Mouse (Mus musculus) myocyte (in vitro differentiated cells): ENCODE measurements around the gene Lrif1.

Experiments used
- CEBPB ChIP-seq: IDR thresholded peaks from 2 replicates; pipeline ENCODE4 v1.6.1; 2011; ENCODE audit warnings: mild to moderate bottlenecking, moderate library complexity; ENCODE audit not compliant: poor library complexity, insufficient read depth, severe bottlenecking
- E2F4 ChIP-seq: IDR thresholded peaks from one replicate; pipeline ENCODE4 v1.6.1; 2011; ENCODE audit warnings: mild to moderate bottlenecking, control low read depth, moderate library complexity; ENCODE audit not compliant: insufficient read depth
- MAX ChIP-seq: IDR thresholded peaks from one replicate; pipeline ENCODE4 v1.6.1; 2011; ENCODE audit warnings: low read depth, mild to moderate bottlenecking, control low read depth
- MYOD1 ChIP-seq, 3 experiments: IDR thresholded peaks; one replicate each; pipeline ENCODE4 v1.6.1; 2011; ENCODE audit warnings: control low read depth in 2 of 3, low read depth in 2 of 3, mild to moderate bottlenecking in 2 of 3, moderate library complexity in 1 of 3; ENCODE audit not compliant: insufficient read length in 2 of 3, control insufficient read depth in 1 of 3
- MYOG ChIP-seq, 3 experiments: IDR thresholded peaks; one replicate each; pipeline ENCODE4 v1.6.1; 2011; ENCODE audit warnings: control low read depth in 2 of 3, low read depth in 2 of 3, mild to moderate bottlenecking in 2 of 3; ENCODE audit not compliant: insufficient read length in 2 of 3, control insufficient read depth in 1 of 3, insufficient read depth in 1 of 3
- POLR2A ChIP-seq: IDR thresholded peaks from one replicate; pipeline ENCODE4 v1.6.1; 2011; ENCODE audit warnings: low read depth, mild to moderate bottlenecking, control low read depth, moderate library complexity; ENCODE audit not compliant: insufficient read length
- POLR2AphosphoS2 ChIP-seq: IDR thresholded peaks from one replicate; pipeline ENCODE4 v1.6.1; 2011; ENCODE audit warnings: low read depth, control low read depth; ENCODE audit not compliant: insufficient read length
- REST ChIP-seq: IDR thresholded peaks from one replicate; pipeline ENCODE4 v1.6.1; 2011; ENCODE audit warnings: mild to moderate bottlenecking, control low read depth, moderate library complexity; ENCODE audit not compliant: insufficient read depth, insufficient read length
- SRF ChIP-seq: IDR thresholded peaks from one replicate; pipeline ENCODE4 v1.6.1; 2011; ENCODE audit warnings: low read depth; ENCODE audit not compliant: control insufficient read depth, insufficient read length
- TCF12 ChIP-seq: IDR thresholded peaks from one replicate; pipeline ENCODE4 v1.6.1; 2011; ENCODE audit warnings: mild to moderate bottlenecking, control low read depth; ENCODE audit not compliant: poor library complexity, insufficient read depth, severe bottlenecking
- USF1 ChIP-seq: IDR thresholded peaks from one replicate; pipeline ENCODE4 v1.6.1; 2011; ENCODE audit warnings: low read depth, mild to moderate bottlenecking, control low read depth, moderate library complexity

GRCm38 (mm10) chr3:106685381-106685780, 594 bp downstream of the Lrif1 start:
- no peak for TF ChIP-seq POLR2A
- no peak for TF ChIP-seq CEBPB
- TF ChIP-seq TCF12: no peak
- TF ChIP-seq POLR2AphosphoS2: no peak
- no peak for TF ChIP-seq USF1
- TF ChIP-seq E2F4: no peak
- no peak for TF ChIP-seq MYOG (IDR thresholded peaks at IDR 0.05; ENCODE audit: control insufficient read depth in 1 of 3, insufficient read depth in 1 of 3, insufficient read length in 2 of 3, low read depth in 2 of 3)
- TF ChIP-seq MYOD1 (IDR thresholded peaks at IDR 0.05; ENCODE audit: control insufficient read depth in 1 of 3, insufficient read length in 2 of 3, low read depth in 2 of 3): no peak
- no peak for TF ChIP-seq MAX
- TF ChIP-seq REST: no peak
- TF ChIP-seq SRF: no peak
